Mouse (Mus musculus): ENCODE measurements around the gene Stxbp2.

Stxbp2 gene

GRCm38 (mm10) chr8:3645804-3646203 is 15.0 kb downstream of the Stxbp2 start:
- peak; percentile 60 for DNase-seq

- DNase-seq: no peak
These were observed 16.2 kb downstream of the Stxbp2 start for GRCm38 (mm10) chr8:3646824-3647531.

- DNase-seq: no peak
These were observed 16.8 kb downstream of the Stxbp2 start for GRCm38 (mm10) chr8:3647561-3647960.

GRCm38 (mm10) chr8:3648268-3648667 is 17.5 kb downstream of the Stxbp2 start:
- DNase-seq: no peak

GRCm38 (mm10) chr8:3648990-3649389 is 18.2 kb downstream of the Stxbp2 start:
- DNase-seq: no peak

GRCm38 (mm10) chr8:3652845-3653244 is 22.1 kb downstream of the Stxbp2 start:
- no peak for DNase-seq

- DNase-seq: no peak
These were observed 24.2 kb downstream of the Stxbp2 start for GRCm38 (mm10) chr8:3654726-3655508.

- DNase-seq: no peak
These were observed 24.8 kb downstream of the Stxbp2 start, which contains the start of gene Retn for GRCm38 (mm10) chr8:3655526-3655925. Retn (plus strand) TSS chr8:3655770.

GRCm38 (mm10) chr8:3656725-3657381 is 26.1 kb downstream of the Stxbp2 start:
- DNase-seq: no peak

- no peak for DNase-seq
These were observed 30.1 kb downstream of the Stxbp2 start for GRCm38 (mm10) chr8:3660889-3661288.

- DNase-seq: no peak
These were observed 33.6 kb downstream of the Stxbp2 start for GRCm38 (mm10) chr8:3664405-3664804.

- no peak for DNase-seq
These were observed 34.8 kb downstream of the Stxbp2 start, which contains the start of gene Mcemp1 for GRCm38 (mm10) chr8:3665507-3665906. Mcemp1 (plus strand) TSS chr8:3665754.

GRCm38 (mm10) chr8:3670388-3670787 is 39.6 kb downstream of the Stxbp2 start:
- no peak for DNase-seq

GRCm38 (mm10) chr8:3671980-3672491 is 41.3 kb downstream of the Stxbp2 start, which contains the start of gene Fcor:
Fcor (minus strand) TSS chr8:3672362.
- DNase-seq: peak; percentile 90

GRCm38 (mm10) chr8:3674671-3675070 is 43.9 kb downstream of the Stxbp2 start:
- no peak for DNase-seq

- peak; percentile 96 for DNase-seq
These were observed 45.6 kb downstream of the Stxbp2 start, which contains the start of gene Trappc5 for GRCm38 (mm10) chr8:3676131-3676992. Trappc5 (plus strand) TSS chr8:3676299.

GRCm38 (mm10) chr8:3676993-3677579 is 46.3 kb downstream of the Stxbp2 start:
- no peak for DNase-seq

- no peak for DNase-seq
These were observed 48.1 kb downstream of the Stxbp2 start for GRCm38 (mm10) chr8:3678831-3679230.

GRCm38 (mm10) chr8:3679236-3679635 is 48.5 kb downstream of the Stxbp2 start:
- no peak for DNase-seq

GRCm38 (mm10) chr8:3679656-3680055 is 48.9 kb downstream of the Stxbp2 start:
- DNase-seq: no peak

- DNase-seq: no peak
These were observed 51.7 kb downstream of the Stxbp2 start for GRCm38 (mm10) chr8:3682435-3682834.

Measured in kidney, adult 18-20 months (tissue).